Mouse (Mus musculus): ENCODE measurements at regions not wholly inside any gene's neighbourhood (a gene's known extent, or its start where the extent isn't known, plus 50 kb on each side); places are given as distances from the start of the nearest gene placed in this dataset.

GRCm38 (mm10) chr2:45675776-45676175 lies 558.6 kb upstream of the Zeb2 start:
- TF ChIP-seq CTCF (IDR thresholded peaks at IDR 0.05; ENCODE audit: control insufficient read depth, insufficient read depth, low read length) = no peak
- no peak for TF ChIP-seq POLR2A (IDR thresholded peaks at IDR 0.05; ENCODE audit: borderline replicate concordance, control insufficient read depth, low read depth, low read length)
